Mouse (Mus musculus): ENCODE measurements around the gene Sgms2.
A peak's percentile ranks its signal among the peaks of the same experiment; 100 is the strongest.

The Sgms2 gene

GRCm38 (mm10) chr3:131491361-131491925, at the start of gene Sgms2:
TSS of gene Sgms2 (minus strand) at chr3:131491411.
- Histone ChIP-seq H3K36me3 (ENCODE audit: insufficient read depth, low read length) (no peaks in the 10 kb centered on the region), H3K9me3 (ENCODE audit: low read length) (no peaks in the 10 kb centered on the region), H3K4me1 (replicated peaks; ENCODE audit: low read depth, low read length) (peaks cover 41% of the 10 kb centered on the region), H3K4me3 (replicated peaks; ENCODE audit: low read length) (peak within 1 kb of the TSS; percentile 90), H3K27me3 (ENCODE audit: insufficient read depth, low read length) (peaks cover 27% of the 10 kb centered on the region)
- TF ChIP-seq POU5F1 (IDR thresholded peaks at IDR 0.05; ENCODE audit: borderline replicate concordance, low read length) (no peak), CTCF (conservative IDR thresholded peaks at IDR 0.05; ENCODE audit: low read length) (no peak), NANOG (IDR thresholded peaks at IDR 0.05; ENCODE audit: borderline replicate concordance, low read length) (no peak)

GRCm38 (mm10) chr3:131525229-131525628, 34.0 kb upstream of the Sgms2 start:
- Histone ChIP-seq H3K4me3 (replicated peaks; ENCODE audit: low read length) (no peak overlapping the region), H3K4me1 (replicated peaks; ENCODE audit: low read depth, low read length) (peaks cover 25% of the 10 kb centered on the region), H3K9me3 (ENCODE audit: low read length) (no peaks in the 10 kb centered on the region), H3K36me3 (ENCODE audit: insufficient read depth, low read length) (no peaks in the 10 kb centered on the region), H3K27me3 (ENCODE audit: insufficient read depth, low read length) (no peaks in the 10 kb centered on the region)
- no peak for TF ChIP-seq NANOG (IDR thresholded peaks at IDR 0.05; ENCODE audit: borderline replicate concordance, low read length)
- TF ChIP-seq CTCF (conservative IDR thresholded peaks at IDR 0.05; ENCODE audit: low read length) = no peak
- no peak for TF ChIP-seq POU5F1 (IDR thresholded peaks at IDR 0.05; ENCODE audit: borderline replicate concordance, low read length)

GRCm38 (mm10) chr3:131524779-131525178, 33.6 kb upstream of the Sgms2 start:
- no peak overlapping the region for H3K4me3 ChIP-seq (replicated peaks; ENCODE audit: low read length)
- H3K9me3 ChIP-seq (ENCODE audit: low read length) = no peaks in the 10 kb centered on the region
- no peaks in the 10 kb centered on the region for H3K27me3 ChIP-seq (ENCODE audit: insufficient read depth, low read length)
- peaks cover 26% of the 10 kb centered on the region for H3K4me1 ChIP-seq (replicated peaks; ENCODE audit: low read depth, low read length)
- peak; percentile 47 for TF ChIP-seq CTCF (conservative IDR thresholded peaks at IDR 0.05; ENCODE audit: low read length)
- TF ChIP-seq POU5F1 (IDR thresholded peaks at IDR 0.05; ENCODE audit: borderline replicate concordance, low read length) = no peak
- no peaks in the 10 kb centered on the region for H3K36me3 ChIP-seq (ENCODE audit: insufficient read depth, low read length)

- Histone ChIP-seq H3K36me3 (ENCODE audit: insufficient read depth, low read length) (no peaks in the 10 kb centered on the region), H3K9me3 (ENCODE audit: low read length) (no peaks in the 10 kb centered on the region), H3K4me1 (replicated peaks; ENCODE audit: low read depth, low read length) (peaks cover 26% of the 10 kb centered on the region), H3K4me3 (replicated peaks; ENCODE audit: low read length) (no peak overlapping the region), H3K27me3 (ENCODE audit: insufficient read depth, low read length) (no peaks in the 10 kb centered on the region)
- TF ChIP-seq POU5F1 (IDR thresholded peaks at IDR 0.05; ENCODE audit: borderline replicate concordance, low read length) (no peak), CTCF (conservative IDR thresholded peaks at IDR 0.05; ENCODE audit: low read length) (no peak), NANOG (IDR thresholded peaks at IDR 0.05; ENCODE audit: borderline replicate concordance, low read length) (no peak)
Measured at GRCm38 (mm10) chr3:131524210-131524609, 33.0 kb upstream of the Sgms2 start.

- TF ChIP-seq NANOG (IDR thresholded peaks at IDR 0.05; ENCODE audit: borderline replicate concordance, low read length) = no peak
- TF ChIP-seq POU5F1 (IDR thresholded peaks at IDR 0.05; ENCODE audit: borderline replicate concordance, low read length) = no peak
- TF ChIP-seq CTCF (conservative IDR thresholded peaks at IDR 0.05; ENCODE audit: low read length) = no peak
- Histone ChIP-seq H3K9me3 (ENCODE audit: low read length) (no peaks in the 10 kb centered on the region), H3K36me3 (ENCODE audit: insufficient read depth, low read length) (no peaks in the 10 kb centered on the region), H3K4me3 (replicated peaks; ENCODE audit: low read length) (no peak overlapping the region), H3K27me3 (ENCODE audit: insufficient read depth, low read length) (no peaks in the 10 kb centered on the region), H3K4me1 (replicated peaks; ENCODE audit: low read depth, low read length) (peaks cover 26% of the 10 kb centered on the region)
Measured at GRCm38 (mm10) chr3:131523749-131524148, 32.5 kb upstream of the Sgms2 start.

GRCm38 (mm10) chr3:131522243-131522642, 31.0 kb upstream of the Sgms2 start:
- no peaks in the 10 kb centered on the region for H3K9me3 ChIP-seq (ENCODE audit: low read length)
- H3K4me3 ChIP-seq (replicated peaks; ENCODE audit: low read length) = no peak overlapping the region
- TF ChIP-seq CTCF (conservative IDR thresholded peaks at IDR 0.05; ENCODE audit: low read length) = no peak
- no peak for TF ChIP-seq POU5F1 (IDR thresholded peaks at IDR 0.05; ENCODE audit: borderline replicate concordance, low read length)
- TF ChIP-seq NANOG (IDR thresholded peaks at IDR 0.05; ENCODE audit: borderline replicate concordance, low read length) = no peak
- H3K4me1 ChIP-seq (replicated peaks; ENCODE audit: low read depth, low read length) = peaks cover 26% of the 10 kb centered on the region
- no peaks in the 10 kb centered on the region for H3K27me3 ChIP-seq (ENCODE audit: insufficient read depth, low read length)
- H3K36me3 ChIP-seq (ENCODE audit: insufficient read depth, low read length) = no peaks in the 10 kb centered on the region

GRCm38 (mm10) chr3:131521206-131521605, 30.0 kb upstream of the Sgms2 start:
- TF ChIP-seq NANOG (IDR thresholded peaks at IDR 0.05; ENCODE audit: borderline replicate concordance, low read length) = no peak
- TF ChIP-seq POU5F1 (IDR thresholded peaks at IDR 0.05; ENCODE audit: borderline replicate concordance, low read length) = no peak
- TF ChIP-seq CTCF (conservative IDR thresholded peaks at IDR 0.05; ENCODE audit: low read length) = no peak
- H3K36me3 ChIP-seq (ENCODE audit: insufficient read depth, low read length) = no peaks in the 10 kb centered on the region

GRCm38 (mm10) chr3:131517756-131518155, 26.5 kb upstream of the Sgms2 start:
- H3K27me3 ChIP-seq (ENCODE audit: insufficient read depth, low read length) = no peaks in the 10 kb centered on the region
- peaks cover 14% of the 10 kb centered on the region for H3K4me1 ChIP-seq (replicated peaks; ENCODE audit: low read depth, low read length)
- H3K36me3 ChIP-seq (ENCODE audit: insufficient read depth, low read length) = no peaks in the 10 kb centered on the region
- TF ChIP-seq CTCF (conservative IDR thresholded peaks at IDR 0.05; ENCODE audit: low read length) = no peak
- no peak for TF ChIP-seq NANOG (IDR thresholded peaks at IDR 0.05; ENCODE audit: borderline replicate concordance, low read length)
- TF ChIP-seq POU5F1 (IDR thresholded peaks at IDR 0.05; ENCODE audit: borderline replicate concordance, low read length) = no peak
- H3K4me3 ChIP-seq (replicated peaks; ENCODE audit: low read length) = no peak overlapping the region
- H3K9me3 ChIP-seq (ENCODE audit: low read length) = no peaks in the 10 kb centered on the region

More at GRCm38 (mm10) chr3:131521206-131521605, 30.0 kb upstream of the Sgms2 start:
- Histone ChIP-seq H3K9me3 (ENCODE audit: low read length) (no peaks in the 10 kb centered on the region), H3K27me3 (ENCODE audit: insufficient read depth, low read length) (no peaks in the 10 kb centered on the region), H3K4me1 (replicated peaks; ENCODE audit: low read depth, low read length) (peaks cover 26% of the 10 kb centered on the region), H3K4me3 (replicated peaks; ENCODE audit: low read length) (no peak overlapping the region)
